Mouse (Mus musculus): Measurements from ENCODE around the gene Pnpla2.

The Pnpla2 gene

DNA sequence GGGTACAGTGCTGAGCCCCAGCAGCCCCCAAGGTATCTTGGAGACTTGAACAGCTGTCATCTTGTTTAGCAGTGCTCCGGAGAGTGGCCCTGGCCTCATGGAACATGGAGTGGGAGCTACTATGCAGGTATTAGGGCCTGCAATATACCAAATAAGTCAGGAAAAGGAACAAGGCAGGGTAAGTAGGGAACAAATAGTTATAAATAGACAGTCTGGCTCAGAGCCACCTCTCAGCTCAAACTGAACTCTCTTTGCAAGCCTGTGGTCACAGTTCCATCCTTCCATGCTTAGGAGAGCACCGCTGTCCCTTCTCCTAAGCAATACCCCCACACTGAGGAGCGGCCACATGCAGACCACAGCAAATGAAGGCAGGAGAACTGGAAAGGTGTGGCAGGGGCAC is 42.6 kb downstream of the Pnpla2 start:
- no peak overlapping the region for H3K4me3 ChIP-seq (replicated peaks; ENCODE audit: low read length)
- H3K36me3 ChIP-seq (ENCODE audit: insufficient read depth, low read length): peaks cover 62% of the 10 kb centered on the region
- no peak for TF ChIP-seq CTCF (conservative IDR thresholded peaks at IDR 0.05; ENCODE audit: low read length)
- no peak for TF ChIP-seq NANOG (IDR thresholded peaks at IDR 0.05; ENCODE audit: borderline replicate concordance, low read length)
- no peak for TF ChIP-seq POU5F1 (IDR thresholded peaks at IDR 0.05; ENCODE audit: borderline replicate concordance, low read length)
- H3K9me3 ChIP-seq (ENCODE audit: low read length): no peaks in the 10 kb centered on the region
- no peaks in the 10 kb centered on the region for H3K27me3 ChIP-seq (ENCODE audit: insufficient read depth, low read length)
- peaks cover 2% of the 10 kb centered on the region; the same call in 1 of the 2 replicates for H3K4me1 ChIP-seq (replicated peaks; ENCODE audit: low read depth, low read length)

DNA sequence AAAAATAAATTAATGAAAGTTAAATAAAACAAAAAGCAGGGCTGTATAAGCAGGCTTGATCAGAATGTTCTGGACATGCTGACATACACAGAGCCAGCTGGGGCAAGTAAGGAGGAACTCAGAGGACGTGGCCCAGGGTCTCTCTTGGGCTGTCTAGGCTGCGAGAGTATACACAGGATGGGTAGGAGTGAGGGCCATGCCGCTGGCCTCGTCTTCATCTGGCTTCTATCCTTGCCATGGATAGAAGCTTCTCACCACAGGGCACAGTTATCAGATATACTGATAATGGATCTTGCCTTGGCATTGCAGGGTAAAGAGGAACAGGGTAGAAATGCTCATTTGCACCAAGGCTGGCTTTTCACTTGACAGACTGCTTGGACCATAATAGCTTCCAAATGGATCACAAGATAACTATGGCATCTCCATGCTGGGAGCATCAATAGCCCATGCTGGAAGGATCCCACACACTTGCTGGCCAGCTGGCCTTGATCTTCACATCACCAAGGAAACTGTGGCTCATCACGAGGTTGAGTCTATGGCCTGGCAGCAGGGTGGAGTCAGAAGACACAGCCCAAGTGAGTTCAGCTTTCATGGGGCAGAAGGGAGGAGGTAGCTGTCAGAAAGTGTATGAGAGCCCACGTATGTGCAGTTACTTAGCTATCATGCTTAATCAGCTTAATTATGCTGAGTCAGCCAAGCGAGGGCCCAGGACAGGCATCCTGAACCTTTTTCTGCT is 47.0 kb downstream of the Pnpla2 start:
- Histone ChIP-seq H3K4me1 (replicated peaks; ENCODE audit: low read depth, low read length) (peaks cover 19% of the 10 kb centered on the region), H3K27me3 (ENCODE audit: insufficient read depth, low read length) (no peaks in the 10 kb centered on the region), H3K9me3 (ENCODE audit: low read length) (no peaks in the 10 kb centered on the region), H3K4me3 (replicated peaks; ENCODE audit: low read length) (no peak overlapping the region), H3K36me3 (ENCODE audit: insufficient read depth, low read length) (peaks cover 27% of the 10 kb centered on the region)
- TF ChIP-seq CTCF (conservative IDR thresholded peaks at IDR 0.05; ENCODE audit: low read length) (no peak), POU5F1 (IDR thresholded peaks at IDR 0.05; ENCODE audit: borderline replicate concordance, low read length) (no peak)

DNA sequence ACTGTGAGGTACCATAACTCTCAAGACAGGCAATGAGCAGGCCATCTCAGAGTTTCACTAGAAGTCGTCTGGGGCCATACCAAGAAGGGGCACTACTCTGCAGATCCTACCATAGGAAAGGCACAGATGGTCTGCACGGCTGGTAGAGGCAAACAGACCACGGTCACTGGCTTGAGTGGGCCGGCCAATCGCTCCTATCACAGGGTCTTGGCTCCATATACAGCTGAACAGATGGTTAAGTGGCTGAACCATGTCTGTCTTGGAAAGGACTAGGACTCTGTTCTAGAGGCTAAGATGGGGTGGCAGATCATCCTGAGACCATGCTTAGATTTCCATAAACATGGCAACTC is 47.5 kb downstream of the Pnpla2 start:
- H3K9me3 ChIP-seq (ENCODE audit: low read length): no peaks in the 10 kb centered on the region

DNA sequence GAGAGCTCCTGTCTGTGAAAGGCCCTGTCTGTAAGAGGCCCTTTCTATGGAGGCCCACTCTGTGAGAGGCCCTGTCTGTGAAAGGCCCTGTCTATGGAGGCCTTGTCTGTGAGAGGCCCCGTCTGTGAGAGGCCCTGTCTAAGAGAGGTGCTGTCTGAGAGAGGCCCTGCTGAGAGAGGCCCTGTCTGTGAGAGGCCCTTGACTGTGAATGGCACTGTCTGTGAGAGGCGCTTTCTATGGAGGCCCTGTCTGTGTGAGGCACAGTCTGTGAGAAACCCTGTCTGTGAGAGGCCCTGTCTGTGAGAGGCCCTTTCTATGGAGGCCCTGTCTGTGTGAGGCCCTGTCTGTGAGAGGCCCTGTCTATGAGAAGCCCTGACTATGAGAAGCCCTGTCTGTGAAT is 51.3 kb downstream of the Pnpla2 start:
- H3K27me3 ChIP-seq (ENCODE audit: insufficient read depth, low read length): no peaks in the 10 kb centered on the region
- TF ChIP-seq NANOG (IDR thresholded peaks at IDR 0.05; ENCODE audit: borderline replicate concordance, low read length) (no peak), CTCF (conservative IDR thresholded peaks at IDR 0.05; ENCODE audit: low read length) (no peak), POU5F1 (IDR thresholded peaks at IDR 0.05; ENCODE audit: borderline replicate concordance, low read length) (no peak)
- peaks cover 47% of the 10 kb centered on the region for H3K36me3 ChIP-seq (ENCODE audit: insufficient read depth, low read length)
- H3K4me1 ChIP-seq (replicated peaks; ENCODE audit: low read depth, low read length): peaks cover 27% of the 10 kb centered on the region
- no peak overlapping the region for H3K4me3 ChIP-seq (replicated peaks; ENCODE audit: low read length)
- H3K9me3 ChIP-seq (ENCODE audit: low read length): no peaks in the 10 kb centered on the region

More for the DNA sequence above, 47.5 kb downstream of the Pnpla2 start:
- Histone ChIP-seq H3K4me3 (replicated peaks; ENCODE audit: low read length) (no peak overlapping the region), H3K4me1 (replicated peaks; ENCODE audit: low read depth, low read length) (peaks cover 19% of the 10 kb centered on the region), H3K36me3 (ENCODE audit: insufficient read depth, low read length) (peaks cover 24% of the 10 kb centered on the region), H3K27me3 (ENCODE audit: insufficient read depth, low read length) (no peaks in the 10 kb centered on the region)
- TF ChIP-seq NANOG (IDR thresholded peaks at IDR 0.05; ENCODE audit: borderline replicate concordance, low read length) (no peak), CTCF (conservative IDR thresholded peaks at IDR 0.05; ENCODE audit: low read length) (no peak), POU5F1 (IDR thresholded peaks at IDR 0.05; ENCODE audit: borderline replicate concordance, low read length) (no peak)

- Histone ChIP-seq H3K4me3 (replicated peaks; ENCODE audit: low read length) (no peak overlapping the region), H3K36me3 (ENCODE audit: insufficient read depth, low read length) (peaks cover 48% of the 10 kb centered on the region), H3K9me3 (ENCODE audit: low read length) (no peaks in the 10 kb centered on the region), H3K27me3 (ENCODE audit: insufficient read depth, low read length) (no peaks in the 10 kb centered on the region), H3K4me1 (replicated peaks; ENCODE audit: low read depth, low read length) (peaks cover 36% of the 10 kb centered on the region)
- TF ChIP-seq CTCF (conservative IDR thresholded peaks at IDR 0.05; ENCODE audit: low read length): no peak
- TF ChIP-seq NANOG (IDR thresholded peaks at IDR 0.05; ENCODE audit: borderline replicate concordance, low read length): no peak
Measured at GRCm38 (mm10) chr7:141508160-141508559, 53.2 kb downstream of the Pnpla2 start.

DNA sequence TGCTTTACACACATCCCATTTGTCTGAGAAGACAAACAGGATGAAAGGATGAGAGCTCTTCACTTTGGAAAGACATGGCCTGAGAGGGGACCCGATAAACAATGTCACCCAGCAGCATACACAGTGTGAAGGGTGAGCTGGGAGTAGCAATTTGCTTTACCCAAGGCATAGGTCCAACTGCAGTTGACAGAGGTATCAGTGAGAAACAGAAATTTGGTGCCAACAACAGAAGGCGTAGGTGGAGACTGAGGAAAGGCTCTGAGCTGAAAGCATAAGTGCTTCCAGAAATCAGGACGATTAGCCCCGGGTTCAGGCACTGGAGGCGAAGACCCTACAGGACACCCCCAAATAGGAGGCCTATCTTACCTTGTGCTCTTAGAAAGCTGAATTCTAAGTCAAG is 55.2 kb downstream of the Pnpla2 start:
- Histone ChIP-seq H3K36me3 (ENCODE audit: insufficient read depth, low read length) (peaks cover 60% of the 10 kb centered on the region), H3K4me3 (replicated peaks; ENCODE audit: low read length) (no peak overlapping the region), H3K9me3 (ENCODE audit: low read length) (no peaks in the 10 kb centered on the region), H3K27me3 (ENCODE audit: insufficient read depth, low read length) (no peaks in the 10 kb centered on the region), H3K4me1 (replicated peaks; ENCODE audit: low read depth, low read length) (peaks cover 40% of the 10 kb centered on the region)
- no peak for TF ChIP-seq CTCF (conservative IDR thresholded peaks at IDR 0.05; ENCODE audit: low read length)
- no peak for TF ChIP-seq NANOG (IDR thresholded peaks at IDR 0.05; ENCODE audit: borderline replicate concordance, low read length)
- TF ChIP-seq POU5F1 (IDR thresholded peaks at IDR 0.05; ENCODE audit: borderline replicate concordance, low read length): no peak
